ENCODE assay signal across 9 mouse cellular contexts in genomic region chr1:78525189-78525886, GRCm38 (mm10). TPM values are rescaled to one million over a fixed set of nuclear protein-coding genes. Genes with fewer than 3 reads are reported as not detected.
A peak's percentile ranks its signal among the peaks of the same experiment; 100 is the strongest.
DNase-seq lines count a peak whose midpoint lies in the region; TF ChIP-seq lines count a peak whose summit lies in the region.
"Had no signal": no experiment of that assay in that cellular context is flagged by ENCODE, and none has a peak within 500 bp of the region (broad histone marks: within the 10 kb centered on the region; RNA-seq: fewer than 3 reads in every experiment).

No protein-coding gene starts in this region.

- no peak; the same call in none of the 2 replicates for TF ChIP-seq CTCF in gastrocnemius, adult 2 months (IDR thresholded peaks at IDR 0.05)

- H3K9ac ChIP-seq in ES-E14 (ENCODE audit: insufficient read depth, low read depth, low read length, poor library complexity, severe bottlenecking) = no peak overlapping the region

- H3K27ac ChIP-seq in ES-E14 (ENCODE audit: insufficient read depth, low read depth, low read length, poor library complexity, severe bottlenecking) = no peak overlapping the region
- H3K27ac ChIP-seq in gastrocnemius, adult 2 months = no peak overlapping the region
- H3K27ac ChIP-seq: macrophage had no signal

- H3K4me3 ChIP-seq in ES-E14 (ENCODE audit: insufficient read depth in 1 of 2, low read depth in 1 of 2, low read length in 2 of 2, poor library complexity in 1 of 2, severe bottlenecking in 1 of 2) = no peak overlapping the region
- H3K4me3 ChIP-seq in gastrocnemius, adult 2 months = peak overlapping the region; percentile 55

- in situ Hi-C loops in ES-E14 (cut with MboI; ENCODE audit: low sequenced_read_pairs in 2 of 2, unreplicated experiment in 2 of 2) = no loop called here

- no peaks in the 10 kb centered on the region for H3K36me3 ChIP-seq in ES-E14 (ENCODE audit: control insufficient read depth, insufficient read depth, low read length, poor library complexity, severe bottlenecking)
- no peaks in the 10 kb centered on the region for H3K36me3 ChIP-seq in splenic B cell, adult 2 months (ENCODE audit: control insufficient read depth, insufficient read depth, low read length, poor library complexity, severe bottlenecking)

- no peaks in the 10 kb centered on the region for H3K4me1 ChIP-seq in ES-E14 (ENCODE audit: control insufficient read depth in 2 of 2, insufficient read depth in 2 of 2, low read length in 2 of 2, poor library complexity in 1 of 2)

- H3K27me3 ChIP-seq in splenic B cell, adult 2 months (ENCODE audit: control insufficient read depth, insufficient read depth, low read length, poor library complexity, severe bottlenecking) = no peaks in the 10 kb centered on the region; the same call in 1 of the 2 replicates

- H3K9me3 ChIP-seq in ES-E14 (ENCODE audit: control insufficient read depth, insufficient read depth, low read depth, low read length) = no peaks in the 10 kb centered on the region

- intact Hi-C loops in heart, postnatal 14 days (cut with DNase I) = no loop called here
- intact Hi-C loops in gastrocnemius, adult 2 months (cut with DNase I) = no loop called here

- peak; percentile 42 to 67 for DNase-seq in heart, postnatal 14 days
- no peak for DNase-seq in heart, adult 11 months
- peak; percentile 66 for DNase-seq in ES-E14 (ENCODE audit: low read depth, low spot score)
- DNase-seq in cerebellum, adult 11 months = peak; percentile 36
- peak; percentile 71 for DNase-seq in gastrocnemius, adult 2 months
- DNase-seq in layer of hippocampus, adult 18-20 months (ENCODE audit: low spot score in 2 of 2) = peak; percentile 52 to 86
- peak; percentile 37 to 66 for DNase-seq in lung, postnatal 4 days
- DNase-seq in splenic B cell, adult 2 months (ENCODE audit: low read depth, low spot score) = peak; percentile 80

TF ChIP-seq in ES-E14, 5 proteins besides CTCF, POLR2A, EP300 and RAD21:
- TF ChIP-seq MAFK (IDR thresholded peaks at IDR 0.05; ENCODE audit: insufficient read depth, low read depth, low read length) = no peak
- TF ChIP-seq HCFC1 (IDR thresholded peaks at IDR 0.05; ENCODE audit: borderline replicate concordance, insufficient read depth, low read length) = no peak
- peak; percentile 50; the same call in 1 of the 2 replicates for TF ChIP-seq ZC3H11A (IDR thresholded peaks at IDR 0.05; ENCODE audit: borderline replicate concordance, low read depth, low read length)
- no peak for TF ChIP-seq ZNF384 (IDR thresholded peaks at IDR 0.05; ENCODE audit: low read depth, low read length)
- TF ChIP-seq CHD2 (IDR thresholded peaks at IDR 0.05; ENCODE audit: low read depth, low read length) = no peak

RNA-seq across cellular contexts. Expression of gene BC035947, which starts 13.4 kb away (rescaled TPM):
- not detected for total RNA-seq in heart, postnatal 14 days (2021)
- total RNA-seq in ES-E14 (2012; rRNA removed) = 0.09 TPM in 1 of 2 replicates, not detected in the other
- total RNA-seq in gastrocnemius, adult 2 months (2021) = not detected
- total RNA-seq in layer of hippocampus, adult 18-20 months (2021) = 1 to 10 TPM; 1.0 to 1.2 TPM

RNA-seq across cellular contexts. Expression of gene Mogat1, which starts 14.5 kb away (rescaled TPM):
- not detected for total RNA-seq in heart, postnatal 14 days (2021)
- not detected in 2 replicates for total RNA-seq in ES-E14 (2012; rRNA removed)
- not detected for total RNA-seq in gastrocnemius, adult 2 months (2021)
- total RNA-seq in layer of hippocampus, adult 18-20 months (2021) = 1 to 10 TPM in 1 of 2 experiments, under 1 TPM in 1; 0.69 to 1.4 TPM

RNA-seq across cellular contexts. Expression of gene Farsb, which starts 36.6 kb away (rescaled TPM):
- 10 to 100 TPM; 47.6 to 48.3 TPM for total RNA-seq in heart, postnatal 14 days (2021)
- total RNA-seq in ES-E14 (2012; rRNA removed) = 85.7 and 100 TPM in 2 replicates
- total RNA-seq in gastrocnemius, adult 2 months (2021) = 10 to 100 TPM; 58.4 to 62.8 TPM
- total RNA-seq in layer of hippocampus, adult 18-20 months (2021) = 10 to 100 TPM; 63.3 to 68.2 TPM
